Mouse (Mus musculus): ENCODE results near the gene Lrrc4b. TPM values are rescaled to one million over a fixed set of nuclear protein-coding genes. Genes with fewer than 3 reads are reported as not detected.
A peak's percentile ranks its signal among the peaks of the same experiment; 100 is the strongest.

The Lrrc4b gene
- polyA plus RNA-seq, 1 experiment: 1.1 TPM

GRCm38 (mm10) chr7:44463556-44464225 is 34.9 kb downstream of the Lrrc4b start:
- no peak for DNase-seq (ENCODE audit: low read depth)

GRCm38 (mm10) chr7:44464511-44464910 is 35.7 kb downstream of the Lrrc4b start:
- no peak for DNase-seq (ENCODE audit: low read depth)

- no peak for DNase-seq (ENCODE audit: low read depth)
These were observed 36.3 kb downstream of the Lrrc4b start, which contains the start of gene Aspdh for GRCm38 (mm10) chr7:44465111-44465510. Gene Aspdh (plus strand): TSS chr7:44465391.

GRCm38 (mm10) chr7:44466006-44466887 is 37.4 kb downstream of the Lrrc4b start:
- no peak for DNase-seq (ENCODE audit: low read depth)

GRCm38 (mm10) chr7:44466888-44467311 is 38.1 kb downstream of the Lrrc4b start:
- no peak for DNase-seq (ENCODE audit: low read depth)

GRCm38 (mm10) chr7:44467811-44468411 is 39.1 kb downstream of the Lrrc4b start, which contains the start of gene Josd2:
Gene Josd2 (plus strand): TSS chr7:44467980.
- DNase-seq (ENCODE audit: low read depth): peak; percentile 91

GRCm38 (mm10) chr7:44468644-44469285 is 39.9 kb downstream of the Lrrc4b start:
- no peak for DNase-seq (ENCODE audit: low read depth)

- DNase-seq (ENCODE audit: low read depth): no peak
These were observed 41.2 kb downstream of the Lrrc4b start for GRCm38 (mm10) chr7:44469677-44470675.

GRCm38 (mm10) chr7:44470696-44471612 is 42.1 kb downstream of the Lrrc4b start:
- DNase-seq (ENCODE audit: low read depth): no peak

- DNase-seq (ENCODE audit: low read depth): no peak
These were observed 43.2 kb downstream of the Lrrc4b start for GRCm38 (mm10) chr7:44471880-44472557.

GRCm38 (mm10) chr7:44472558-44472885 is 43.7 kb downstream of the Lrrc4b start:
- no peak for DNase-seq (ENCODE audit: low read depth)

- DNase-seq (ENCODE audit: low read depth): no peak
These were observed 44.3 kb downstream of the Lrrc4b start for GRCm38 (mm10) chr7:44472961-44473646.

GRCm38 (mm10) chr7:44474419-44474818 is 45.6 kb downstream of the Lrrc4b start:
- no peak for DNase-seq (ENCODE audit: low read depth)

GRCm38 (mm10) chr7:44475046-44475614 is 46.3 kb downstream of the Lrrc4b start:
- DNase-seq (ENCODE audit: low read depth): no peak

GRCm38 (mm10) chr7:44482836-44483435 is 54.1 kb downstream of the Lrrc4b start:
- DNase-seq (ENCODE audit: low read depth): no peak

GRCm38 (mm10) chr7:44484109-44484508 is 55.3 kb downstream of the Lrrc4b start:
- DNase-seq (ENCODE audit: low read depth): no peak

- DNase-seq (ENCODE audit: low read depth): no peak
These were observed 56.2 kb downstream of the Lrrc4b start for GRCm38 (mm10) chr7:44484841-44485571.

Measured in gonadal fat pad, adult 2 months (tissue).